Mouse (Mus musculus) myocyte (in vitro differentiated cells): ENCODE measurements at regions not wholly inside any gene's neighbourhood (a gene's known extent, or its start where the extent isn't known, plus 50 kb on each side); places are given as distances from the start of the nearest gene placed in this dataset.
"Not testable (repeated sequence)": the region's sequence is repeated elsewhere in the genome, so short reads cannot be mapped to it uniquely, and the experiment has no call there.

Experiments used
- H3K27me3 ChIP-seq: one replicate; pipeline ENCODE4 v1.6.1; 2011; ENCODE audit not compliant: control insufficient read depth, insufficient read depth, insufficient read length
- H3K36me3 ChIP-seq: one replicate; pipeline ENCODE4 v1.6.1; 2011; ENCODE audit not compliant: control insufficient read depth, insufficient read depth
- H3K4me2 ChIP-seq: one replicate; pipeline ENCODE4 v1.6.1; 2011; ENCODE audit warnings: low read depth, control low read depth
- H3K4me3 ChIP-seq: one replicate; pipeline ENCODE4 v1.5.1; 2011; ENCODE audit warnings: mild to moderate bottlenecking, control low read depth, moderate library complexity
- H3K79me2 ChIP-seq: one replicate; pipeline ENCODE4 v1.6.1; 2011; ENCODE audit not compliant: control insufficient read depth, insufficient read depth
- H3ac ChIP-seq: one replicate; pipeline ENCODE4 v1.6.1; 2011; ENCODE audit not compliant: control insufficient read depth, insufficient read length
- CEBPB ChIP-seq: IDR thresholded peaks from 2 replicates; pipeline ENCODE4 v1.6.1; 2011; ENCODE audit warnings: mild to moderate bottlenecking, moderate library complexity; ENCODE audit not compliant: poor library complexity, insufficient read depth, severe bottlenecking
- E2F4 ChIP-seq: IDR thresholded peaks from one replicate; pipeline ENCODE4 v1.6.1; 2011; ENCODE audit warnings: mild to moderate bottlenecking, control low read depth, moderate library complexity; ENCODE audit not compliant: insufficient read depth
- MAX ChIP-seq: IDR thresholded peaks from one replicate; pipeline ENCODE4 v1.6.1; 2011; ENCODE audit warnings: low read depth, mild to moderate bottlenecking, control low read depth
- MYOD1 ChIP-seq, 3 experiments: IDR thresholded peaks; one replicate each; pipeline ENCODE4 v1.6.1; 2011; ENCODE audit warnings: control low read depth in 2 of 3, low read depth in 2 of 3, mild to moderate bottlenecking in 2 of 3, moderate library complexity in 1 of 3; ENCODE audit not compliant: insufficient read length in 2 of 3, control insufficient read depth in 1 of 3
- MYOG ChIP-seq, 3 experiments: IDR thresholded peaks; one replicate each; pipeline ENCODE4 v1.6.1; 2011; ENCODE audit warnings: control low read depth in 2 of 3, low read depth in 2 of 3, mild to moderate bottlenecking in 2 of 3; ENCODE audit not compliant: insufficient read length in 2 of 3, control insufficient read depth in 1 of 3, insufficient read depth in 1 of 3
- POLR2A ChIP-seq: IDR thresholded peaks from one replicate; pipeline ENCODE4 v1.6.1; 2011; ENCODE audit warnings: low read depth, mild to moderate bottlenecking, control low read depth, moderate library complexity; ENCODE audit not compliant: insufficient read length
- POLR2AphosphoS2 ChIP-seq: IDR thresholded peaks from one replicate; pipeline ENCODE4 v1.6.1; 2011; ENCODE audit warnings: low read depth, control low read depth; ENCODE audit not compliant: insufficient read length
- REST ChIP-seq: IDR thresholded peaks from one replicate; pipeline ENCODE4 v1.6.1; 2011; ENCODE audit warnings: mild to moderate bottlenecking, control low read depth, moderate library complexity; ENCODE audit not compliant: insufficient read depth, insufficient read length
- SRF ChIP-seq: IDR thresholded peaks from one replicate; pipeline ENCODE4 v1.6.1; 2011; ENCODE audit warnings: low read depth; ENCODE audit not compliant: control insufficient read depth, insufficient read length
- TCF12 ChIP-seq: IDR thresholded peaks from one replicate; pipeline ENCODE4 v1.6.1; 2011; ENCODE audit warnings: mild to moderate bottlenecking, control low read depth; ENCODE audit not compliant: poor library complexity, insufficient read depth, severe bottlenecking
- TCF3 ChIP-seq: IDR thresholded peaks from one replicate; pipeline ENCODE4 v1.6.1; 2011; ENCODE audit warnings: low read depth, control low read depth; ENCODE audit not compliant: insufficient read length
- USF1 ChIP-seq: IDR thresholded peaks from one replicate; pipeline ENCODE4 v1.6.1; 2011; ENCODE audit warnings: low read depth, mild to moderate bottlenecking, control low read depth, moderate library complexity

DNA sequence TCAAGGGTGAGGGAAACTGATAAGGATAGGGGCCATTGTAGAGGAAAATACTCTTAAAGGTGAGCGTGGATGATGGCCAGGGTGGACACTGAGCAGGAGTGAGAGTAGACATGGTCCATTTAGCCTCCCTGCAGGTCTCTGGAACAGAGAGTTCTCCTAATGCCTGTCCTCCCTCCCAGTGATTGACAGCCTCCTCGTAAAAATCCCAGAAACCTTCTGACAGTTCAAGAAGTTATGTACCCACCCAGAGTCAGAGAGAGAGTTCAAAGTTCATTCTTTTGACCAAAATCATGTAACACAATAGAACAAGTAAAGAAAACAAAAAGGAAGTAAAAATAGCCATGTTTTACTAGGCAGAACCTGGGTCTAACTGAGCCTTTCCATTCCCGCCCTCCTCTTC, 64.5 kb upstream of the Nt5e start:
- TF ChIP-seq MYOD1 (IDR thresholded peaks at IDR 0.05; ENCODE audit: control insufficient read depth in 1 of 3, insufficient read length in 2 of 3, low read depth in 2 of 3), result no peak
- TF ChIP-seq TCF3, result no peak
- TF ChIP-seq REST, result no peak
- no peak for TF ChIP-seq SRF
- no peak for TF ChIP-seq USF1
- no peak for TF ChIP-seq POLR2AphosphoS2
- TF ChIP-seq MAX, result no peak
- TF ChIP-seq TCF12, result no peak
- TF ChIP-seq E2F4, result no peak
- TF ChIP-seq MYOG (IDR thresholded peaks at IDR 0.05; ENCODE audit: control insufficient read depth in 1 of 3, insufficient read depth in 1 of 3, insufficient read length in 2 of 3, low read depth in 2 of 3), result no peak
- no peak for TF ChIP-seq POLR2A
- TF ChIP-seq CEBPB, result no peak
- Histone ChIP-seq H3ac (no peak overlapping the region), H3K4me2 (no peak overlapping the region), H3K79me2 (no peaks in the 10 kb centered on the region), H3K36me3 (no peaks in the 10 kb centered on the region), H3K27me3 (no peaks in the 10 kb centered on the region), H3K4me3 (no peak overlapping the region)

DNA sequence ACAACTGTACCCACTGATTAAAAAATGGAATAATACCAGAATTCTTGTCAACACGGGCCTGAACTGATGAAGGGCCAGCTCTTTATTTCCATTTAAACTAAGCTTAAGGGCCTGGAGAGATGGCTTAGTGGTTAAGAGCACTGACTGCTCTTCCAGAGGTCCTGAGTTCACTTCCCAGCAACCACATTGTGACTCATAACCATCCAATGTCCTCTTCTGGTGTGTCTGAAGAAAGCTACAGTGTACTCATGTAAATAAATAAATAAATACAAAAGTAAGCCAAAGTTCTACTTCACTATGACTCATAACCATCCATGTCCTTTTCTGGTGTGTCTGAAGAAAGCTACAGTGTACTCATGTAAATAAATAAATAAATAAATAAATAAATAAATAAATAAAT, 60.7 kb upstream of the Nt5e start:
- H3K4me2 ChIP-seq, H3K4me3 ChIP-seq, H3K27me3 ChIP-seq, H3K79me2 ChIP-seq, H3ac ChIP-seq, H3K36me3 ChIP-seq: not testable (repeated sequence)

DNA sequence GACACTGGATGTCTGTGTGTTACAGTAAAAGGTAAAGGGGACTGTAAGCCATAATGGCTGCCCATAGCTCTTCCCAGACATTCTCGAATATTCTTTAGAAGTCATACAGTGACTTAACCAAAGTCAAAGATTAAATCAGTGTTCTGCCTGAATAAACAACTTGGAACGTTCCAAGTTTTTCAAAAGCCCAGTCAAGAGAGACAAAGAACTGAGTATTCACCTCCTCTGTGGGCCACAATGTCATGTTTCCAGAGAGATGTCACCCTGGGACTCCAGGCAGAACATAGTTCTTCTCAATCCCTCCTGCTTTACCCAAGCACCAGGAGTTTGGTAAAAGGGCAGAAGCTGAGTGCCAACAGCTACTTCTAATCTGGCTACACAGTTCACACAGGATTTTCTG, 58.2 kb upstream of the Nt5e start:
- Histone ChIP-seq H3K4me2 (no peak overlapping the region), H3K4me3 (no peak overlapping the region), H3K36me3 (no peaks in the 10 kb centered on the region), H3ac (no peak overlapping the region), H3K27me3 (no peaks in the 10 kb centered on the region), H3K79me2 (no peaks in the 10 kb centered on the region)
- TF ChIP-seq E2F4 (no peak), MYOG (IDR thresholded peaks at IDR 0.05; ENCODE audit: control insufficient read depth in 1 of 3, insufficient read depth in 1 of 3, insufficient read length in 2 of 3, low read depth in 2 of 3) (no peak), REST (no peak), POLR2AphosphoS2 (no peak), TCF3 (no peak), POLR2A (no peak), SRF (no peak), USF1 (no peak), MYOD1 (IDR thresholded peaks at IDR 0.05; ENCODE audit: control insufficient read depth in 1 of 3, insufficient read length in 2 of 3, low read depth in 2 of 3) (no peak), CEBPB (no peak)

DNA sequence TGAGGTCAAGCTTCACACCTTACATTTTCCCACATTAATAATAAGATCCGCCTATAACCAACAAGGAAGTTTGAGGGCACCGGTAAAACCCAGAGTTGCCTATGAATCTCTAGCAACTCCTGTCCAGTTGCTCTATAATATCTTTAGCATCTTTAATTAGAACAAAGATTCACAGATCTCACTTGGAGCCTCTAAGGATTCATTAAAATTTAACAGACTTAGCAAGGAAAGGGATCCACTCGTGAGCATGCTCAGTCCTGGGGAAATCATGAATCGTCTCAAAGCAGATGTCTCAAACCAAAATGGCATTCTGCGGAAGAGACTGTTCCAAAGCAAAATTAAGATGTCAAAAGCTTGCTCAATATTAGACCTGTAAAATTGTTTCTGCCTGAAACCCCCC, 57.8 kb upstream of the Nt5e start:
- H3K36me3 ChIP-seq, result no peaks in the 10 kb centered on the region
- TF ChIP-seq MYOD1 (IDR thresholded peaks at IDR 0.05; ENCODE audit: control insufficient read depth in 1 of 3, insufficient read length in 2 of 3, low read depth in 2 of 3), result no peak
- H3K79me2 ChIP-seq, result no peaks in the 10 kb centered on the region
- H3K27me3 ChIP-seq, result no peaks in the 10 kb centered on the region
- H3K4me3 ChIP-seq, result no peak overlapping the region
- no peak overlapping the region for H3ac ChIP-seq
- no peak overlapping the region for H3K4me2 ChIP-seq

DNA sequence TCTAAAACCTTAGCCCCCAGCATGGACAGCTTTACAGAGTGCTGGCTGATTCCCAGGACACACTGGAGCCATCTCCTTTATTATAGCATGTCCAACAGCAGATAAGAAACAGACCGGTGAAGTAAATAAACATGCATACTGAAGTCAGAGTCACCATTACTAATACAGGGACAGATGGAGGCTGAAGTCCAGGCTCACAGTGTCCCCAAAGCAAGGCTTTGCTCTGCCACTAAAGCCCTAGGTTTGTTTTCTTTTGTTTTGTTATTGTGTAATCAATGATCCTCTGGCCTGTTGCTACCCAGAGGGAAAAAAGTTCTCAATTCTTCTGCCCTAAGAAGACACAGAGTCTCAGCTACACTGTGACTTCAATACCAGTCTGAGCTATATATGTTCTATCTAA, 56.2 kb upstream of the Nt5e start:
- TF ChIP-seq POLR2A (no peak), TCF12 (no peak), POLR2AphosphoS2 (no peak), TCF3 (no peak), REST (no peak), E2F4 (no peak), USF1 (no peak), SRF (no peak), MYOD1 (IDR thresholded peaks at IDR 0.05; ENCODE audit: control insufficient read depth in 1 of 3, insufficient read length in 2 of 3, low read depth in 2 of 3) (no peak), CEBPB (no peak), MYOG (IDR thresholded peaks at IDR 0.05; ENCODE audit: control insufficient read depth in 1 of 3, insufficient read depth in 1 of 3, insufficient read length in 2 of 3, low read depth in 2 of 3) (no peak), MAX (no peak)
- H3K36me3 ChIP-seq, result no peaks in the 10 kb centered on the region
- H3K27me3 ChIP-seq, result no peaks in the 10 kb centered on the region
- no peaks in the 10 kb centered on the region for H3K79me2 ChIP-seq
- H3K4me2 ChIP-seq, result no peak overlapping the region
- H3K4me3 ChIP-seq, result no peak overlapping the region
- no peak overlapping the region for H3ac ChIP-seq

DNA sequence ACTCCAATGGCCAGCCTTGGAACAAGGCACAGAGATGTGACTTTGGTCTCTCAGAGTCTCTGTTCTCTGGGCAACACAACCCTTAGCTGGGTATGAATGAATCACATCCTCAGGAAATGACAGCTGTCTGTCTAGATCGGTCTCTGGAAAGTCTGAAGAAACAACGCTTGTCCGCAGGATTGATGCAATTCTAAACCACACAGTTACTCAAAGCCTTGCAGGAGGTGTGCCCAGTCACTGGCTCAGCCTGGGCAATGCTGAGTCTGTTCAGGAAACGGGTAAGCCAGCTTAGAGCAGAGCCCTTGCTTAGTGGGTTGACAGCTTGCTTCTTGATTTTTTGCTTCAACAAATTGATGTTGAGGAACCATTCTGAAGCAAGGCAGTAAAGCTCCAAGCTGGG, 53.7 kb upstream of the Nt5e start:
- Histone ChIP-seq H3K27me3 (no peaks in the 10 kb centered on the region), H3K4me2 (peak overlapping the region; percentile 64), H3K79me2 (no peaks in the 10 kb centered on the region), H3K4me3 (no peak overlapping the region), H3ac (no peak overlapping the region), H3K36me3 (no peaks in the 10 kb centered on the region)
- TF ChIP-seq SRF, result no peak
- no peak for TF ChIP-seq TCF3
- no peak for TF ChIP-seq MYOD1 (IDR thresholded peaks at IDR 0.05; ENCODE audit: control insufficient read depth in 1 of 3, insufficient read length in 2 of 3, low read depth in 2 of 3)
- no peak for TF ChIP-seq MYOG (IDR thresholded peaks at IDR 0.05; ENCODE audit: control insufficient read depth in 1 of 3, insufficient read depth in 1 of 3, insufficient read length in 2 of 3, low read depth in 2 of 3)
- no peak for TF ChIP-seq TCF12
- TF ChIP-seq POLR2AphosphoS2, result no peak
- TF ChIP-seq CEBPB, result peak; percentile 88
- no peak for TF ChIP-seq USF1
- no peak for TF ChIP-seq E2F4
